Mouse (Mus musculus): ENCODE measurements at regions not wholly inside any gene's neighbourhood (a gene's known extent, or its start where the extent isn't known, plus 50 kb on each side); places are given as distances from the start of the nearest gene placed in this dataset.

- peak; percentile 91 for ATAC-seq (ENCODE audit: poor library complexity, severe bottlenecking)
Observed at GRCm38 (mm10) chr12:35319571-35319970, 215.3 kb downstream of the Ahr start.

DNA sequence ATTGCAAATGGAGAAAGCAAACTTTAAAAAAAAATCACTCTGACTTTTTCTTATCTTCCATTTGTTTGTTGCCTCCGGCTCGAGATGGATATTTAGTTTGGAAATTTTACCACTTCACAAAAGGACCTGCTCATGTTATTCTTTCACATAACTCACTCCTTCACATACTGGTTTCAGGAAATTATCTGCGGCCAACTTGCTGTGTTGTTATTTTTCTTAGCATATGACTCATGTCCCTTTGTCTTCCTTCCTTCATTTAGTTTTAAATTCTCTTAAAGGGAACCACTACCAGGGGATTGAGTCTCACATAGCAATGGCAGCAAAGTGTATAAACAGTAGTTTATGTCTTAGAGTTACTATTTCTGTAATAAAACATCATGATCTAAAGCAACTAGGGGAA, 217.8 kb downstream of the Ahr start:
- peak; percentile 31; the same call in 1 of the 2 replicates for ATAC-seq (ENCODE audit: poor library complexity, severe bottlenecking)

- no peak for ATAC-seq (ENCODE audit: poor library complexity, severe bottlenecking)
Observed at GRCm38 (mm10) chr12:35314035-35314434, 220.8 kb downstream of the Ahr start.

GRCm38 (mm10) chr12:35313191-35313925, 221.5 kb downstream of the Ahr start:
- ATAC-seq (ENCODE audit: poor library complexity, severe bottlenecking) = no peak

GRCm38 (mm10) chr12:35308537-35308936, 226.3 kb downstream of the Ahr start:
- ATAC-seq (ENCODE audit: poor library complexity, severe bottlenecking) = peak; percentile 71

- peak; percentile 51 for ATAC-seq (ENCODE audit: poor library complexity, severe bottlenecking)
Observed at GRCm38 (mm10) chr12:35303764-35304717, 230.8 kb downstream of the Ahr start.

DNA sequence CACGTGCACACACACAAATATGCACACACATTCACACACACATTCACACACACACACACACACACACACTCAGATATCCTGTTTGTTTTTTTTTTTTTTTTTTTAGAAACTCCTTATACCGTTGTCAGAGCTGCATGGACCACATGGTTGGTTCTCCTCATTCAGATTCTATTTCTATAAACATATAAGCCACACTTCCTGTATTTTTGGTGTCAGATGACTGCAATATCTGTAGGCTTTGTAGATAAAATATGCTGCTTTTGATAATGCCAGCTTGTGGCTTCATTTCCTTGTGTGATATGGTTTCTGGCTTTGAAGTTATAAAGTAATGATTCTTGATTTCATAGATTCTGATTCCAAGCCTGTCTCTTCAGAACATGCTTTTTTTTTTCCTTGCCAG, 231.7 kb downstream of the Ahr start:
- peak; percentile 59 for ATAC-seq (ENCODE audit: poor library complexity, severe bottlenecking)

GRCm38 (mm10) chr12:35294668-35295067, 240.2 kb downstream of the Ahr start:
- ATAC-seq (ENCODE audit: poor library complexity, severe bottlenecking) = peak; percentile 74

DNA sequence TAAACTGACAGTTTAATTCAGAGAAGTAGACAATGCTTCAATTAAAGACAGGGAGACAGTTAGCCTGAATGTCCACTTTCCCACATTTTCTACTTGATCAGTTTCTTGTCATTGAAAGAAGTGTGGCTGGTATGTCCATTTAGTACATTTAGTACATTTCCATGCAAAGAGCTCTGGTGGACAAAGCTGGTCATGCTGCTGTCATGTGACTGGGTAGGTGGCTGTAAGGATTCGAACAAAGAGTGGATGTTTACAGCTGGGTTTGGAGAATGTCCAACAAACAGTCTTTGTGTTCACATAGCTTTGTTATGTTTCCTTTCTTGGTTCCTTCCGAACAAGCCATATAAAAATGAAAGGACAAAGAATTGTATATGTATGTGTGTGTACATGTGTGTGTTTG, 241.3 kb downstream of the Ahr start:
- ATAC-seq (ENCODE audit: poor library complexity, severe bottlenecking) = no peak

GRCm38 (mm10) chr12:35291941-35292341, 242.9 kb downstream of the Ahr start:
- ATAC-seq (ENCODE audit: poor library complexity, severe bottlenecking) = peak; percentile 76

GRCm38 (mm10) chr12:35287974-35288373, 241.0 kb downstream of the Snx13 start:
- ATAC-seq (ENCODE audit: poor library complexity, severe bottlenecking) = no peak

DNA sequence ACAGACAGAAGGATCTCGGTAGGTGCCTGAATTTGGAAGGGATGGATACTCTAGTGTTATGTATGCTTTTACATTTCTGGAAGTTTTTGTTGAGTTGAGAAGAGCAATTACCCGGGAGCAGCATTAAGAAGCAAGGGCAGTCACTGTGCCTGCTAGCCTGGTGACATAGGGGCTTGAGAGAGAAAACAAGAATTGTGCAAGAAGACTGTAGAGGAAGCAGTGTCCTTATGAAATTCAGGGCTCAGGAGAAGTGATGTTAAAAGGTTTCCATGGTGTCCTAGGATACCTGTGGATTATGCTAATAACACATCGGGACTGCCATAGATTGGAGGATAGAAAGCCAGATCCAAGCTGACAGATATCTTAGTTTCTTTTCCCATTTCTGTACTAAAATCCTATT, 240.6 kb downstream of the Snx13 start:
- ATAC-seq (ENCODE audit: poor library complexity, severe bottlenecking) = peak; percentile 65

DNA sequence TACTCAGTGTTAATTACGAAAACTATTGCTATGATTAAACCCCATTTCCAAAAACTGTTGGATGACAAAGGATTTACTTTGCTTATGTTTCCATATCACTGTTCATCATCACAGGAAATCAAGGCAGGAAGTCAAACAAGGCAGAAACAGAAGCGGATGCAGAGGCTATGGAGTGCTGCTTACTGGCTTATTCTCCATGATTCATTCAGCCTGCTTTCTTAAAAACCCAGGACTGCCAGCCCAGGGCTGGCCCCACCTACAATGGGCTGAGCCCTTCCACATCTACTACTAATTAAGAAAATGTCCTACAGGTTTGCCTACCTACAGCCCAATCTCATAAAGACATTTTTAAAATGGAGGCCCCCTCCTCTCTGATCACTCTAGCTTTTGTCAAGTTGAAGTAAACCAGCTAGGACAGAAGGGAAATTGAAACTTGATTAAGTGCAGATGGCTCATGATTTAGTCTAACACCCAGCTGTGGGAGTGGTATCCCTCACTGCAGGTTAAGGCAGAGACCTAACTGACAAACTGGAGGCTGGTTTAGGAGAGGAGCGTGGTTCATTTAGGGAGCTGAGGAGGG, 240.1 kb downstream of the Snx13 start:
- no peak for ATAC-seq (ENCODE audit: poor library complexity, severe bottlenecking)

DNA sequence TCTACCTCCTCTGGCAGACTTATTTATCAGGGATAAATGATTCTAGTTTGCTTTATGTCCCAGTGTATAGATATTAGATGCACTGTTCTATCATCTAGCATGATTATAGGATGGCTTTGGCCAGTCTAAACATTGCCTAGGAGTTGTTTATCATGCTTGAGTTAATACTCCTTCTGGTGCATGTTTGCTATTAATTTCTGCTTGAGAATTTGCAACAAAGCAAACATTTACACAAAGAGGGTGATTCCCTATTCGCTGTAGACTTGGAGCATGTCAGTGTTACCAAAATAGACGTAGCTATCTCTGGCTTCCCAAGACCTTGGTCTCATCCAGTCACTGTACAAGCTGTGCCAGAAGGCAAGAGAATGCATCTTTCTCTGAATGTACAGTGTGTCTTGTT, 237.4 kb downstream of the Snx13 start:
- no peak for ATAC-seq (ENCODE audit: poor library complexity, severe bottlenecking)

DNA sequence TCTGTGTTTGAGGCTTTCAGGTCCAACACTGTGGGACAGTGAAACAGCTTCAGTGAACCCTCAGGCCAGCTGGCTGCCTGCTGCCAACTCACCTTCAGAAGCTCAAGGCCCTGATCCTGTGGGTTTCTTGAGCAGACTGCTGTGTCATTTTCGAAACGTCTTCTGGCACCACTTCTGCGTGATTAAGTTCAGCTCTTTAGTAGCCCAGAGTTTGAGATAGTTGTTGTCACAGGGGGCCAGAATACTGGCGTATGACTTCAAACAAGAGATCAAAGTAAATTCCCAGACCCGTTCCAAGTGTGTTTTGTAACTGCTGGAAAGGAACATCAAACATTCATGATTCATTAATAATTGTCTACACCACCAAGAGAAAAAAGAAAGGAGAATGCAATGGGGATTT, 236.9 kb downstream of the Snx13 start:
- no peak for ATAC-seq (ENCODE audit: poor library complexity, severe bottlenecking)

DNA sequence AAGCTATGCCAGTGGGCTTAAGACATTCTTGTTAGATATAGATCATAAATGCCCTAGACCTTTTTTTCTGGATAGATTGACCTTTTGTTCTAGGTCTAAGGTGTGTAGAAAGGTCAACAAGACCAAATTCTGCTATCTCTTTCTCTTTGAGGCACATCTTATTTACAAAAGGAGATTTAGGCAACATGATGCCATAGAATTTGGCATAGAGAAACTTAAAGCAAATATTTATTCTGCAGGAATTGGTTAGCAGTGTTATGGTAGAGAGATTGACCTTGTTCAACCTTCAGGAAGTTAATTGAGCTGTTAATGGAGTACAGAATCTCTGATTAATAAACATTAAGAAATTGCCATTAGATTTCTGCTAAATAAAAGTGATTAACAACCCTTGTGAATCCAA, 236.4 kb downstream of the Snx13 start:
- ATAC-seq (ENCODE audit: poor library complexity, severe bottlenecking) = no peak

GRCm38 (mm10) chr12:35269465-35269864, 222.5 kb downstream of the Snx13 start:
- peak; percentile 95 for ATAC-seq (ENCODE audit: poor library complexity, severe bottlenecking)

GRCm38 (mm10) chr12:35268006-35268405, 221.0 kb downstream of the Snx13 start:
- ATAC-seq (ENCODE audit: poor library complexity, severe bottlenecking) = no peak

GRCm38 (mm10) chr12:35267023-35267654, 220.2 kb downstream of the Snx13 start:
- peak; percentile 67 for ATAC-seq (ENCODE audit: poor library complexity, severe bottlenecking)

GRCm38 (mm10) chr12:35259781-35260180, 212.8 kb downstream of the Snx13 start:
- ATAC-seq (ENCODE audit: poor library complexity, severe bottlenecking) = no peak

Data from megakaryocyte, adult 5-6 weeks (primary cell).